Mouse (Mus musculus) forebrain, embryonic 12.5 days (tissue): Measurements from ENCODE around the gene Vav3. TPM values are rescaled to one million over a fixed set of nuclear protein-coding genes. Genes with fewer than 3 reads are reported as not detected.

ENCODE experiments used
- ATAC-seq: fragments of 200-750 bp; cut with Nextera tagmentation; 2 replicates; pipeline ENCODE4 v1.8.0; 2017; ENCODE audit warnings: moderate TSS enrichment; ENCODE audit not compliant: low FRiP score
- H3K27ac ChIP-seq: fragments of 300-500 bp; sonication (generic); 2 replicates; pipeline ENCODE4 v1.5.1; 2016; ENCODE audit warnings: mild to moderate bottlenecking
- H3K27me3 ChIP-seq: fragments of 300-500 bp; sonication (generic); 2 replicates; pipeline ENCODE4 v1.6.1; 2016; ENCODE audit warnings: mild to moderate bottlenecking
- H3K36me3 ChIP-seq: fragments of 300-500 bp; sonication (generic); replicated peaks from 2 replicates; pipeline ENCODE4 v1.6.1; 2016; ENCODE audit warnings: mild to moderate bottlenecking
- H3K4me1 ChIP-seq: fragments of 300-500 bp; sonication (generic); 2 replicates; pipeline ENCODE4 v1.6.1; 2016
- H3K4me2 ChIP-seq: fragments of 300-500 bp; sonication (generic); 2 replicates; pipeline ENCODE4 v1.6.1; 2016; ENCODE audit warnings: mild to moderate bottlenecking, moderate library complexity
- H3K4me3 ChIP-seq: fragments of 300-500 bp; sonication (generic); replicated peaks from 2 replicates; pipeline ENCODE4 v1.5.1; 2016; ENCODE audit warnings: mild to moderate bottlenecking
- H3K9ac ChIP-seq: fragments of 300-500 bp; sonication (generic); 2 replicates; pipeline ENCODE4 v1.6.1; 2016; ENCODE audit warnings: mild to moderate bottlenecking
- H3K9me3 ChIP-seq: fragments of 300-500 bp; sonication (generic); 2 replicates; pipeline ENCODE4 v1.6.1; 2016
- WGBS: fragments of 180-500 bp; shearing (Covaris S2); methylation state at CpG from one replicate; pipeline ENCODE4 v1.1.7; 2016; 5-methylcytosine and 5-hydroxymethylcytosine counted together
- polyA plus RNA-seq: library from polyadenylated mRNA; unstranded; fragments of >200 nt; fragmentation: Nextera tagmentation; extraction: Ambion mirVana; gene quantifications from 2 replicates; pipeline ENCODE4 v1.2.1, GENCODE M21; 2016

Gene Vav3
- polyA plus RNA-seq, 1 experiment from 2014 or later, result 10.9 TPM

DNA sequence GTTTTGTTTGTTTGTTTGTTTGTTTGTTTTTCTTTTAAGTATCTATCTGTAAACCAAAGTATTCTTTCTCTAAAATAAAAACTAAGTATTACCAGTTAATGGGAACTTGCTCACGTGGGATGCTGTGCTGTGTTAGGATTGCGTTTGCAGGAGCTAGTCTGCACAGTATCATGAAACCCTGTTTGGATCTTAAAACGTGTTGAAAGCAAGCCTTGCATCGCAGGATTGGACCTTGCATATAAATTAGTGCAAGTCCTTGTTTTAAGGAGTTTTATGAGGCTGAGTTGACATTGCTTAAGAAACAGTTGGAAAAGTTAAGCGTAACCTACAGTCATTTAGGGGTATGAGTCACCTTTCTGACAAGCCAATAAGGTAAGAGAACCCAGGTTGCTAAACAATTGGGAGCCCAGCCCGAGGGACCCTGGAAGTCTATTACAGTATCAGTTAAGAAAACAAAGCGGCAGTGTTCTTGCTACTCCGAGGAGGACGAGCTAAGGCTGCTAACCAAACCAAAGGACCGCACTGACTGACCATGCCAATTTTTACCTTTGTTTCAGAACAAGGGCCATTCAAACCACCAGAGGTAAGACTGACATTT, 233.2 kb downstream of the Vav3 start:
- H3K9ac ChIP-seq, result no peak overlapping the region
- no peak overlapping the region for H3K27ac ChIP-seq
- no peaks in the 10 kb centered on the region for H3K36me3 ChIP-seq
- no peak overlapping the region for H3K4me3 ChIP-seq
- peaks cover 4% of the 10 kb centered on the region; the same call in 1 of the 2 replicates for H3K4me1 ChIP-seq
- H3K4me2 ChIP-seq, result no peak overlapping the region
- H3K27me3 ChIP-seq, result no peaks in the 10 kb centered on the region
- no peaks in the 10 kb centered on the region for H3K9me3 ChIP-seq
- no peak for ATAC-seq
- WGBS, result 73% methylated on average over 10 of the region's 10 CpGs

DNA sequence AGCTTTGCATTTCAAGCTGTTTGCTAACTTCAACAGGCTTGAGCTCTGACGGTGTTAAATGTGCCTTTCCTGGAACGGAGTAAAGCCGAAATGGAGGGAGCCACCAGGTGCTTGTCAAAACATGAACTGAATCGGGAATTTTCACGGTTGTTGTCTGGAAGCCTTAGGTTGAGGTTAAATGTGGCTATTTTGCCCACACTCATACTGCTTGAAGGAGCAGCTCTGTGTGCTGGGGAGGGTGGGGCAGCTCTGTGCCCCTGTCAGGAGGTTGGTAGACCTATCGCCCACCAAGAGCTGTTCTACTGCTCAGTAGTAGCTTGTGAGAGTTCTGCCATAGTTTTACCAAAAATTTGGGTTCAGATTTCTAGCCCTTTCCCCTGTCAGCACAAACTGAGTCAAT, 233.7 kb downstream of the Vav3 start:
- Histone ChIP-seq H3K9ac (no peak overlapping the region), H3K4me3 (no peak overlapping the region), H3K27me3 (no peaks in the 10 kb centered on the region), H3K4me1 (no peaks in the 10 kb centered on the region), H3K27ac (no peak overlapping the region), H3K4me2 (no peak overlapping the region), H3K9me3 (no peaks in the 10 kb centered on the region), H3K36me3 (no peaks in the 10 kb centered on the region)
- 71% methylated on average over 6 of the region's 6 CpGs for WGBS
- ATAC-seq, result no peak

DNA sequence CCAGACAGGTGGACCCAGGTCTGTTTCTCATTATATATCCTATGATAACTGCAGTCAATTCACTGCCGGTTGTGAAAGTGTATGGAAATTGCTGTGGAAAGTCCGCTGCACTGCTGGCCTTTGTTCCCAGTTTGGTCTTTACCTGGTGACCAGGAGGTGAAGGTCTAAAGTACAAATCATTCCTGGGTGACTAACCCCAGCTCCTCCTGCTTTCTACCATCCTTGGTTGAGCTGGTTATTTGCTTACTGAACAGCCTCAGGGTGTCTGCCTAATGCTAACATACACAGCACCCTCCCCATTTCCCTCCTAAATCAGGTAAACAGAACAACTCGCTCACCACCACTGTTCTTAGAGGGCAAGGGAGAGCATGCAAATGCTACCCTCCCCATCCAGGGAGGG, 237.9 kb downstream of the Vav3 start:
- no peaks in the 10 kb centered on the region for H3K27me3 ChIP-seq
- H3K36me3 ChIP-seq, result no peaks in the 10 kb centered on the region
- no peaks in the 10 kb centered on the region for H3K9me3 ChIP-seq
- H3K27ac ChIP-seq, result no peak overlapping the region
- no peak for ATAC-seq
- H3K9ac ChIP-seq, result no peak overlapping the region
- H3K4me1 ChIP-seq, result no peaks in the 10 kb centered on the region
- no peak overlapping the region for H3K4me2 ChIP-seq
- WGBS, result 88% methylated on average over 3 of the region's 3 CpGs
- H3K4me3 ChIP-seq, result no peak overlapping the region

DNA sequence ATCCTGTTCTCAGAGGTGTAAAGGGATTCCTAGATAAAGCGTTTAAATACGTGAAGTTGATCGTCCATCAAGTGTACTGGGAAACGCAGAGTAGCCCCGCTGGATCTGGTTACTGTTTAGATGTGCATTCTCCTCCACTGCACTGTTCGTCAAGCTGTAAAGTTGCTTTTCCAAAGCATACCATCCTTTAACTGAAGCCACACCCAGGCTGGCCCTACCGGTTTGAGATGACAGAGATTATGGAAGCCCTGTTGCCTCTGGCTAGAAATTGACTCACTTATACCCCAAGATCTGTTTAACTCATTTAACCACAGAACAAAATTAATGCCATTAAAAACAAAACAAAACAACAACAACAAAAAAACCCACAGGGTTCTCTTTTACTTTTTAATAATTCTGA, 238.5 kb downstream of the Vav3 start:
- no peaks in the 10 kb centered on the region for H3K36me3 ChIP-seq
- no peak overlapping the region for H3K27ac ChIP-seq
- no peaks in the 10 kb centered on the region for H3K27me3 ChIP-seq
- H3K9ac ChIP-seq, result no peak overlapping the region
- H3K4me3 ChIP-seq, result no peak overlapping the region
- no peaks in the 10 kb centered on the region for H3K4me1 ChIP-seq
- H3K4me2 ChIP-seq, result no peak overlapping the region
- 92% methylated on average over 7 of the region's 7 CpGs for WGBS
- ATAC-seq, result no peak
- no peaks in the 10 kb centered on the region for H3K9me3 ChIP-seq

DNA sequence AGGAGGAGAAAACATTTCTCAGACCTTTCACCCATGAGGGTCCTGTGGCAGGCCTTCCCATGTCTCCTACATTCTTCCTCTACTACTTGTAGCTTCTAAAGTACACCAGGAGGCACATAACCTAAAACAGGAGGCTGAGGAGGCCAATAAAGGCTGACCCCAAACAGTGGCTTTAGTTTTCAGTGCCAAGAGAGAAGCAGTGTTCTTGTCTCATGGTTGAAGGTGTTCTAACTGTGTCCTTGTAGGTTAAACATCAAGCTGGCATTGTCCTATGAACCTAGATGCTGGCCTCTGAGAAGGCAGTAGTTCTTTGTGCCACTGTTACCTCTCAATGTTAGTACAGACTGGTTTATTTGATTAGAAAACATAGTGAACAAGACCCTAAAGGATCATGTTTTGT, 245.5 kb downstream of the Vav3 start:
- Histone ChIP-seq H3K9me3 (no peaks in the 10 kb centered on the region), H3K9ac (no peak overlapping the region), H3K4me3 (no peak overlapping the region), H3K4me2 (no peak overlapping the region), H3K36me3 (no peaks in the 10 kb centered on the region), H3K4me1 (no peaks in the 10 kb centered on the region), H3K27me3 (no peaks in the 10 kb centered on the region), H3K27ac (no peak overlapping the region)
- no peak for ATAC-seq

DNA sequence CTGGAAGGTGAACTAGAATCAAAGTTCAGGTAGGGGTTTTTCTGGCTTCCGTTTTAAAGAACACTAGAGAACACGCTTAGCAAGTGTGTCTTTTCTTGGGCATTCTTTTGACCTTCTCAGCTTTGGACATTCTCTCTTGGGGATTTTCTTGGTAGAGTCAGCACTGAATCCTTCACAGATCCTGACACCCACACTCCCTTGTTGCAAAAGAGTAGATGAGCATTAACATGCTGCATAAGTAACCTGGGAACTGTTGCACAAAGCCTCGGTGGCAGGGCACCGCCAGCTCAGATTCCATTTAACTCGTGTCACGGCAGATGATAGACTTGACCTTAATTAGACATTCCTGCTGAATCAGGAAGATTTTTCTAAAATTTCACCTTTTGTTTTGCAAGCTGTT, 252.5 kb downstream of the Vav3 start:
- Histone ChIP-seq H3K4me1 (0 out of 2 replicates have a peak, but pooled peaks cover 3% of the 10 kb centered on the region), H3K27ac (no peak overlapping the region), H3K4me3 (no peak overlapping the region), H3K27me3 (no peaks in the 10 kb centered on the region), H3K9ac (no peak overlapping the region), H3K4me2 (no peak overlapping the region), H3K9me3 (no peaks in the 10 kb centered on the region), H3K36me3 (no peaks in the 10 kb centered on the region)
- no peak for ATAC-seq
- 90% methylated on average over 6 of the region's 6 CpGs for WGBS

DNA sequence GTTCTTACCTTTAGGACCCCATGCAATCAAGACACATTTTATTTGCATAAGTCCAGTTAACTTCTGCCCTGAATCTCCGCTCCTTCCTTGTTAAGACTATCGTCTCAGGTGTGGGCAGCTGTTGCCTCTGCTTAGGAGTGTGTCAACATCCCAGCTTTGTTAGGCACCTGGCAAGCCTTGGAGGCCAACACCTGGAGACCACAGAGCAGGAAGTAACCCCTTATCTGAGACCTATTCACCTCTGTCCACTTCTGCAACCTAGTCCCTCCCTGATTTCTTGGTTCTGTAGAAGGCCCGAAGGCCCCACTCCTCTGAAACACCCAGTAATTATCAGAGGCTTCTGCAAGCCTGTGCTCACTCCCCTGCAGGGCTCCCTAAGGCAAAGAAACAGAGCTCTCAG, 255.6 kb downstream of the Vav3 start:
- Histone ChIP-seq H3K27ac (no peak overlapping the region), H3K27me3 (no peaks in the 10 kb centered on the region), H3K4me1 (0 out of 2 replicates have a peak, but pooled peaks cover 3% of the 10 kb centered on the region), H3K9ac (no peak overlapping the region), H3K4me3 (no peak overlapping the region), H3K9me3 (no peaks in the 10 kb centered on the region), H3K4me2 (no peak overlapping the region), H3K36me3 (no peaks in the 10 kb centered on the region)
- 82% methylated on average over 3 of the region's 3 CpGs for WGBS
- no peak for ATAC-seq

DNA sequence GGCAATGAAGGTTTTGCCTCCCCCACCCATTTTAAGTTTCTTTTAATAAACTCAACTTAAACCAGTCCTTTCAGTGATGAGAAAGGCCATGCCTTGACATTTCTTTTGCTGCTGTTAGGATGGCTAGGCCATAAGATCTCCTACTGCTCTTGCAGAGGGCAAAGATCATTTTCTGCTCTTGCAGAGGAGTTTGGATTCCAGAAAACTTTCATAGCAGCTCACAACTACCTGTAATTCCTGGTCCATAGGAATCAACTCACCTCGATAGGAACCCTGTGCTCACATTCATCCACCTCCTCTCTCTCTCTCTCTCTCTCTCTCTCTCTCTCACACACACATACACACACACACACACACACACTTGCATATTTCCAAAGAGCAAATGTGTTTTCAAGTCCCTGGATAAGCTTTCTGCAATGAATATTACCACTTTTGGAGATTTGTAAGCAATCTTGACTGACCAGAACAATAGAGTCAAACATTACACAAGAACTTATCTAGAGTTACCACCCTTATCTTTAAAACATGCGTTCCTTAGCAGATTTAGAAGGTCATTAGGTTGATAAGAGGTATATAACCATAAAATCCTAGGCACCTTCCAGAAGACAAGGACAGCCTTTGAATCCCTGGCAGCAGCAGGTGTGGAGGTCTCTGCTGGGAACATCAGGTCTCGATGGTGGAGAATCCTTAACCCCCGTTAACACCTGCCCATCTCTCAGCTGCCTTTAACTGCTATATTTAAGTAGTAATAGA, 260.4 kb downstream of the Vav3 start:
- Histone ChIP-seq H3K4me2 (no peak overlapping the region), H3K27ac (no peak overlapping the region), H3K4me3 (no peak overlapping the region), H3K27me3 (no peaks in the 10 kb centered on the region), H3K4me1 (0 out of 2 replicates have a peak, but pooled peaks cover 3% of the 10 kb centered on the region), H3K9me3 (no peaks in the 10 kb centered on the region), H3K36me3 (no peaks in the 10 kb centered on the region), H3K9ac (no peak overlapping the region)
- no peak for ATAC-seq
- 92% methylated on average over 4 of the region's 4 CpGs for WGBS

DNA sequence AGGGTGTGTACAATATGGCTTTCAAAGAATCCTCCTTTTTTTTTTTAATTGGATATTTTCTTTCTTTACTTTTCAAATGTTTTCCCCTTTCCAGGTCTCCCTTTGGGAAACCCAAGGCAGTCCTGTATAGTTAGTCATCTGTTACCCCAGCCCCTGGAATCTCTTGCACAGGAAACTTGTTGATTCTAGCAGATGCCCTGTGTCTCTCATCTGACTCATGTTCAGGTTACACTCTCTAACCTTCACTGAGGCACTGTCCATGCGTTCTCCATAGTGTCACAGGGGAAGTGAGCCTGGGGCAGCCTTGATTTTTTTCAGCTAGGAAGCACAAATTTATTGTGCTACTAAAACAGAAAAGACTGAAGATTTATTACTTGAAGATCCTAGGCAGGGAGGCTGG, 262.3 kb downstream of the Vav3 start:
- ATAC-seq, result no peak
- no peaks in the 10 kb centered on the region for H3K9me3 ChIP-seq
- H3K9ac ChIP-seq, result no peak overlapping the region
- no peak overlapping the region for H3K4me2 ChIP-seq
- no peaks in the 10 kb centered on the region for H3K36me3 ChIP-seq
- WGBS, result 80% methylated on average over 1 of the region's 1 CpGs
- H3K27me3 ChIP-seq, result no peaks in the 10 kb centered on the region
- no peak overlapping the region for H3K27ac ChIP-seq
- no peaks in the 10 kb centered on the region for H3K4me1 ChIP-seq
- H3K4me3 ChIP-seq, result no peak overlapping the region

DNA sequence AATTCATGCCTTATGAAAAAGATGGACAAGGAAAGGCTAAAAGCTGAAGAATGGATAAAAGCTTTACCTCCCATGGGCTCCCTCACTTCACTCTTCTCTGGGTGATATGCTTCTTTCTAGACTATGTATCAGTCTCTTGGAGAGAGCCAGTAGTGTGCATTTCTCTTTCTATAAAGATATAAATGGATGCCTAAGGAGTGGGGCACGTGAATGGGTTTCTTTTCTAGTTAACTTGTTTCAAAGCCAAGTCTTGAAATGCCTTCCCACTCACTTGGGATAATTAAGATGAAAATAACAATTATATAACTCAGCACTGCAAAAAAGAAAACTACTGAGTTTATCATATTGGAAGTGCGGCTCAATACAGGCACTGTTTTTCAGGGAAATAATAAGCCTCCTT, 265.7 kb downstream of the Vav3 start:
- no peak overlapping the region for H3K9ac ChIP-seq
- H3K4me1 ChIP-seq, result no peaks in the 10 kb centered on the region
- H3K27ac ChIP-seq, result no peak overlapping the region
- WGBS, result 86% methylated on average over 2 of the region's 2 CpGs
- no peak for ATAC-seq
- no peak overlapping the region for H3K4me3 ChIP-seq
- no peaks in the 10 kb centered on the region for H3K9me3 ChIP-seq
- H3K36me3 ChIP-seq, result no peaks in the 10 kb centered on the region
- no peak overlapping the region for H3K4me2 ChIP-seq
- H3K27me3 ChIP-seq, result no peaks in the 10 kb centered on the region

DNA sequence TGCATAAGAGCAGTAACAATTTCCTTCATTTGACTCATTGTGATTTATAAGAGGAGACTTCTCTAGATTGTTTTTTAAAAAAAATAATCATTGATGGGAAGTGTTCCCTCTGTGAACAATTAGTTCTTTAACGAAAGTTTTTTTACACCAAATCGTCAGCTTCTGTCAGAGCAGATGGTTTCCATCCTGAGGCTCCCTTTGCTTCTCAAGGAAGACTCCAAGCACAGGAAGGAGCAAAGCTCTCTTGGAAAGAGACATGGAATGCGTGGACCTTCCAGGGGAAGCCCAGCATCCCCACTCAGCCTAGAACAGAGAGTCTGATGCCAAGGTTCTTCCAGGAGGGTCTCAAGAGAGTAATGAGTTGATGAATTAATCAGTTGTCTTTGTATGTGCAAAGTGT, 281.3 kb downstream of the Vav3 start:
- Histone ChIP-seq H3K4me2 (no peak overlapping the region), H3K4me3 (no peak overlapping the region), H3K27ac (no peak overlapping the region), H3K9ac (no peak overlapping the region), H3K9me3 (no peaks in the 10 kb centered on the region), H3K27me3 (no peaks in the 10 kb centered on the region), H3K36me3 (no peaks in the 10 kb centered on the region), H3K4me1 (no peaks in the 10 kb centered on the region)
- WGBS, result 66% methylated on average over 3 of the region's 3 CpGs
- ATAC-seq, result no peak

DNA sequence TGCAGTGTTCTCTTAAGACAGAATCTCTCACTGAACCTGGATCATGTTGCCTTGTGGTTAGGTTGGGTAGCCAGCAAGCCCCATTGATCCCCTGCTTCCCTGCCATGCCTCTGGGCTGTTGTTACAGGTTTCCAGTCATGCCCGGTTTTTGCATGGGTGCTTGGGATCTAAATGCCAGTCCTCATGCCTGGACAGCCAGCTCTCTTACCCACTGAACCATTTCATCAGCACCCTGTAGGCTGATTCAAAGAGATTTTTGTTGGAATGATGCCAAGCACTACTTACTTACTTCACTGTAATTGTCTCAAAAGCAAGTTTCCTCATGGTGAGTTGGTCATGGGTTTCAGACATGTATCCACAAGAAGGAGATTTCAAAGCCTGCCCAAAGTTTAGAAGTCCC, 281.9 kb downstream of the Vav3 start:
- Histone ChIP-seq H3K9ac (no peak overlapping the region), H3K4me3 (no peak overlapping the region), H3K36me3 (no peaks in the 10 kb centered on the region), H3K4me2 (no peak overlapping the region), H3K27ac (no peak overlapping the region), H3K27me3 (no peaks in the 10 kb centered on the region), H3K9me3 (no peaks in the 10 kb centered on the region), H3K4me1 (no peaks in the 10 kb centered on the region)
- no peak; the same call in 1 of the 2 replicates for ATAC-seq
- 79% methylated on average over 1 of the region's 1 CpGs for WGBS

DNA sequence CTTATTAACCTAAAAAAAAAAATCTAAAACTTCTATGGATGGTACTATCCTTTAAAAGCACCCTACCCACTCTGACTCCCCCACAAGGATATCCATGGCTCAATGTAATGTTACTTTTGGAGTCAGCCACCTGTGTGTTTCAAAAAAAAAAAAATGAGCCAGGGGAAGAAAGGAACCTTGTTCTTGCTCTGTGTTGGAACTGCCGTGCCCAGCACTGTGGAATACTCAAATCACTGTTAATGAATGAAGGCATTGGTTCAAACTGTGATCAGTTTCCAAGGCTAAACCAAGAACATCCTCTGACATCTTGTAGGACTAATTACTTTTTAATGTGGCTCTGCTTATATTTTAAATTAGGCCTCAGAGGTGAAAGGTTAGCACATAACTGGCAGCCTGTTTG, 282.4 kb downstream of the Vav3 start:
- no peaks in the 10 kb centered on the region for H3K36me3 ChIP-seq
- no peaks in the 10 kb centered on the region for H3K4me1 ChIP-seq
- no peak for ATAC-seq
- no peak overlapping the region for H3K27ac ChIP-seq
- no peaks in the 10 kb centered on the region for H3K9me3 ChIP-seq
- H3K27me3 ChIP-seq, result no peaks in the 10 kb centered on the region
- 47% methylated on average over 1 of the region's 1 CpGs for WGBS
- no peak overlapping the region for H3K4me3 ChIP-seq
- H3K9ac ChIP-seq, result no peak overlapping the region
- no peak overlapping the region for H3K4me2 ChIP-seq
